Mouse (Mus musculus) c-Kit-positive CD71-positive TER-119-positive erythroid progenitor cells, embryonic 14.5 days (primary cell): ENCODE results near the gene Borcs6.
A peak's percentile ranks its signal among the peaks of the same experiment; 100 is the strongest.

Experiments used
- DNase-seq: peaks from one replicate; pipeline ENCODE4 v3.0.0-alpha.2; 2013; ENCODE audit warnings: low spot score

Borcs6 gene

GRCm38 (mm10) chr11:69102403-69102725, 42.8 kb downstream of the Borcs6 start:
- DNase-seq, result no peak

- DNase-seq, result no peak
Measured at GRCm38 (mm10) chr11:69103121-69103520, 43.6 kb downstream of the Borcs6 start.

- DNase-seq, result no peak
Measured at GRCm38 (mm10) chr11:69103531-69104435, 44.3 kb downstream of the Borcs6 start.

GRCm38 (mm10) chr11:69104487-69104886, 45.0 kb downstream of the Borcs6 start:
- DNase-seq, result no peak

- DNase-seq, result no peak
Measured at GRCm38 (mm10) chr11:69105227-69105626, 45.7 kb downstream of the Borcs6 start.

GRCm38 (mm10) chr11:69105796-69106195, 46.3 kb downstream of the Borcs6 start:
- no peak for DNase-seq

GRCm38 (mm10) chr11:69106299-69106698, 46.8 kb downstream of the Borcs6 start:
- no peak for DNase-seq

GRCm38 (mm10) chr11:69106842-69107241, 47.3 kb downstream of the Borcs6 start:
- no peak for DNase-seq

- DNase-seq, result no peak
Measured at GRCm38 (mm10) chr11:69107676-69108075, 48.2 kb downstream of the Borcs6 start.

GRCm38 (mm10) chr11:69108223-69108622, 48.7 kb downstream of the Borcs6 start:
- DNase-seq, result no peak

GRCm38 (mm10) chr11:69109032-69109900, 49.7 kb downstream of the Borcs6 start:
- no peak for DNase-seq

GRCm38 (mm10) chr11:69110319-69111046, 51.0 kb downstream of the Borcs6 start:
- DNase-seq, result peak; percentile 88
